Mouse (Mus musculus) megakaryocyte, embryonic 14.5 days (primary cell): ENCODE measurements around the gene Socs1. TPM values are rescaled to one million over a fixed set of nuclear protein-coding genes. Genes with fewer than 3 reads are reported as not detected.
A peak's percentile ranks its signal among the peaks of the same experiment; 100 is the strongest.

Experiments used
- H3K27me3 ChIP-seq: replicated peaks from 2 replicates; pipeline ENCODE3; 2012; ENCODE audit warnings: inconsistent platforms
- H3K36me3 ChIP-seq: replicated peaks from 2 replicates; pipeline ENCODE3; 2012; ENCODE audit warnings: low read length, inconsistent platforms, mixed read lengths
- H3K4me1 ChIP-seq: 2 replicates; pipeline ENCODE4 v1.6.1; 2012; ENCODE audit warnings: inconsistent platforms
- H3K4me3 ChIP-seq: replicated peaks from 2 replicates; pipeline ENCODE3; 2012; ENCODE audit warnings: moderate library complexity, mild to moderate bottlenecking, inconsistent platforms
- H3K9me3 ChIP-seq: 2 replicates; pipeline ENCODE4 v1.6.1; 2012; ENCODE audit warnings: inconsistent platforms
- FLI1 ChIP-seq: IDR thresholded peaks from 2 replicates; pipeline ENCODE4 v1.6.1; 2012; ENCODE audit warnings: low read length, inconsistent platforms, mixed read lengths
- GATA1 ChIP-seq: IDR thresholded peaks from 3 replicates; pipeline ENCODE4 v1.6.1; 2012; ENCODE audit warnings: mixed read lengths, low read length, inconsistent platforms, borderline replicate concordance
- polyA plus RNA-seq: library from polyadenylated mRNA; stranded (reverse); fragments of >175 nt; gene quantifications from 2 replicates; pipeline ENCODE4 v1.2.3, GENCODE M21; 2012; ENCODE audit warnings: low replicate concordance; ENCODE audit not compliant: insufficient read depth

The Socs1 gene
- polyA plus RNA-seq, 1 experiment, result 13.2 TPM

DNA sequence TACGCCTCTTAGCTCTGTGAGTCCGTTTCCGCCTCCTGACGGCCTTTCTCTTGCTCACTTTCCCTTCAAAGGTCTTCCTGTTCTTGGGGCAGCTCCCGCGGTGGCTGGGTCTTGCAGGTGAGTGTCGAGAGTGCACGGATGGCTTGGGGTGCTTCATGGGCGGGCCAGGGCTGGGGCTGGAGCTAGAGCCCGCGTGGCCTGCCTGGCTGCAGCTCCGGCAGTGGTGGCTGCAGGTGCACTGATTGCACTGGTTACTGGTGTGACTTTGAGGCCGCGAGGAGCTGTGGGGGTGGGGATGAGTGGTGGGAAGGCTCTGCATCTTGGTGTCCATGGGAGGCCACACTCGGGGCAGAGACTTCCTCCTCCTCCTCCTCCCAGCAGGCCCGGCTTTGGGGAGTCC is 2.9 kb upstream of the Socs1 start, which contains the start of gene Tnp2:
Gene Tnp2 (minus strand): TSS at position 390 of the 400 bp plus-strand sequence.
- H3K4me3 ChIP-seq, result no peak within 1 kb of the TSS
- peaks cover 46% of the 10 kb centered on the region for H3K4me1 ChIP-seq
- no peaks in the 10 kb centered on the region for H3K36me3 ChIP-seq
- no peak for TF ChIP-seq FLI1
- no peak for TF ChIP-seq GATA1
- H3K9me3 ChIP-seq, result no peaks in the 10 kb centered on the region
- H3K27me3 ChIP-seq, result peaks cover 53% of the 10 kb centered on the region

- H3K27me3 ChIP-seq, result peaks cover 47% of the 10 kb centered on the region
- H3K36me3 ChIP-seq, result peaks cover 5% of the 10 kb centered on the region
- TF ChIP-seq FLI1, result no peak
- no peak for TF ChIP-seq GATA1
- H3K9me3 ChIP-seq, result no peaks in the 10 kb centered on the region
- peak overlapping the region; percentile 7 for H3K4me3 ChIP-seq
- H3K4me1 ChIP-seq, result peaks cover 53% of the 10 kb centered on the region
Measured at GRCm38 (mm10) chr16:10787548-10788058, 2.3 kb upstream of the Socs1 start.

GRCm38 (mm10) chr16:10786782-10787547 is 1.6 kb upstream of the Socs1 start:
- peak overlapping the region; percentile 99 for H3K4me3 ChIP-seq
- TF ChIP-seq FLI1, result no peak
- no peak for TF ChIP-seq GATA1
- H3K4me1 ChIP-seq, result peaks cover 59% of the 10 kb centered on the region
- peaks cover 10% of the 10 kb centered on the region for H3K36me3 ChIP-seq
- peaks cover 45% of the 10 kb centered on the region for H3K27me3 ChIP-seq
- no peaks in the 10 kb centered on the region for H3K9me3 ChIP-seq

GRCm38 (mm10) chr16:10786288-10786687 is 952 bp upstream of the Socs1 start:
- Histone ChIP-seq H3K36me3 (peaks cover 15% of the 10 kb centered on the region), H3K4me1 (peaks cover 66% of the 10 kb centered on the region), H3K9me3 (no peaks in the 10 kb centered on the region), H3K4me3 (peak overlapping the region; percentile 99), H3K27me3 (peaks cover 38% of the 10 kb centered on the region)
- no peak for TF ChIP-seq GATA1
- TF ChIP-seq FLI1, result no peak

- H3K36me3 ChIP-seq, result peaks cover 27% of the 10 kb centered on the region
- peak overlapping the region; percentile 99 for H3K4me3 ChIP-seq
- no peak for TF ChIP-seq FLI1
- TF ChIP-seq GATA1, result no peak
- H3K9me3 ChIP-seq, result no peaks in the 10 kb centered on the region
- H3K4me1 ChIP-seq, result peaks cover 79% of the 10 kb centered on the region
- peaks cover 32% of the 10 kb centered on the region for H3K27me3 ChIP-seq
Measured at GRCm38 (mm10) chr16:10784793-10785370, 454 bp downstream of the Socs1 start.

GRCm38 (mm10) chr16:10783883-10784792 is 1.2 kb downstream of the Socs1 start:
- peaks cover 27% of the 10 kb centered on the region for H3K36me3 ChIP-seq
- TF ChIP-seq GATA1 (no peak), FLI1 (no peak)
- H3K4me1 ChIP-seq, result peaks cover 79% of the 10 kb centered on the region
- H3K27me3 ChIP-seq, result peaks cover 25% of the 10 kb centered on the region
- no peaks in the 10 kb centered on the region for H3K9me3 ChIP-seq
- peak overlapping the region; percentile 99 for H3K4me3 ChIP-seq

DNA sequence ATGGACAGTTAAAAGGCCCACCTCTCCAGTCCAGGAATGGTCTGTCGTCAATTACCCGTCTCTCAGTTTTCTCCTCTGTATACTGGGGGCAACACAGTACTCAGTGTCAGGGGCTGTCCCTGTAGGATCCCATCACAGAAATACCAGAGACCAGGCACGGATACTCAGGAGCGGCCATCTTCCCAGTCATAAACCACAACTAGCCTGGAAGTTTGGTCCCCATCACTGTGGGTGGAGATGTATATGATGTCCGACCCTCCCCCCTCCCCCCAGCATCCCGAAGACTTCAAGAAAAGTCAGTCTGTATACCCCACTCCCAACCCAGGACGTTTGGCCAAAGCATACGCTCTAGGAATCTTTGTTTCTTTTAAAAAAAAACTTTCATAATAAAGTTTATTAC is 1.9 kb downstream of the Socs1 start:
- peaks cover 29% of the 10 kb centered on the region for H3K36me3 ChIP-seq
- no peak for TF ChIP-seq GATA1
- TF ChIP-seq FLI1, result no peak
- H3K9me3 ChIP-seq, result no peaks in the 10 kb centered on the region
- H3K27me3 ChIP-seq, result peaks cover 20% of the 10 kb centered on the region
- peak overlapping the region; percentile 99 for H3K4me3 ChIP-seq
- H3K4me1 ChIP-seq, result peaks cover 78% of the 10 kb centered on the region

GRCm38 (mm10) chr16:10783152-10783434 is 2.2 kb downstream of the Socs1 start:
- peaks cover 75% of the 10 kb centered on the region for H3K4me1 ChIP-seq
- TF ChIP-seq FLI1 (no peak), GATA1 (no peak)
- H3K36me3 ChIP-seq, result peaks cover 29% of the 10 kb centered on the region
- peak overlapping the region; percentile 99 for H3K4me3 ChIP-seq
- peaks cover 18% of the 10 kb centered on the region for H3K27me3 ChIP-seq
- H3K9me3 ChIP-seq, result no peaks in the 10 kb centered on the region

GRCm38 (mm10) chr16:10782377-10783151 is 2.8 kb downstream of the Socs1 start:
- Histone ChIP-seq H3K36me3 (peaks cover 29% of the 10 kb centered on the region), H3K27me3 (peaks cover 20% of the 10 kb centered on the region), H3K9me3 (no peaks in the 10 kb centered on the region), H3K4me1 (peaks cover 75% of the 10 kb centered on the region), H3K4me3 (peak overlapping the region; percentile 99)
- TF ChIP-seq FLI1 (no peak), GATA1 (no peak)
